In genomic region chr16:30310647-30311046, GRCm38 (mm10) we compare ENCODE assay signal across 8 mouse cellular contexts. TPM values are rescaled to one million over a fixed set of nuclear protein-coding genes. Genes with fewer than 3 reads are reported as not detected.
A peak's percentile ranks its signal among the peaks of the same experiment; 100 is the strongest.
DNase-seq lines count a peak whose midpoint lies in the region; ATAC-seq and TF ChIP-seq lines count a peak whose summit lies in the region.

Gene Gp5, minus strand, starts transcription at chr16:30310779.

- ATAC-seq in hindbrain, postnatal 0 days: no peak
- ATAC-seq in midbrain, postnatal 0 days (ENCODE audit: low FRiP score): no peak

- no peak for TF ChIP-seq CTCF in layer of hippocampus, adult 2 months (conservative IDR thresholded peaks at IDR 0.05)
- no peak for TF ChIP-seq CTCF in cortical plate, adult 2 months (IDR thresholded peaks at IDR 0.05; ENCODE audit: extremely low read depth, insufficient read depth, low read length)
- no peak for TF ChIP-seq CTCF in hindbrain, postnatal 0 days (IDR thresholded peaks at IDR 0.05; ENCODE audit: low read depth)
- no peak for TF ChIP-seq CTCF in midbrain, postnatal 0 days (IDR thresholded peaks at IDR 0.05)

- H3K9me3 ChIP-seq in hindbrain, postnatal 0 days (ENCODE audit: low read length): no peaks in the 10 kb centered on the region
- H3K9me3 ChIP-seq in midbrain, postnatal 0 days (ENCODE audit: low read length): no peaks in the 10 kb centered on the region

- H3K27ac ChIP-seq in layer of hippocampus, adult 2 months: 0 out of 2 replicates have a peak within 1 kb of the TSS, but pooled peaks have one; percentile 63
- H3K27ac ChIP-seq in cortical plate, adult 2 months (ENCODE audit: insufficient read depth, low read length): no peak within 1 kb of the TSS
- no peak within 1 kb of the TSS for H3K27ac ChIP-seq in hindbrain, postnatal 0 days
- no peak within 1 kb of the TSS for H3K27ac ChIP-seq in midbrain, postnatal 0 days (ENCODE audit: low read depth, low read length)

- H3K9ac ChIP-seq in hindbrain, postnatal 0 days (replicated peaks; ENCODE audit: low read length): peak within 1 kb of the TSS; percentile 59; the same call in 1 of the 2 replicates
- H3K9ac ChIP-seq in midbrain, postnatal 0 days (replicated peaks; ENCODE audit: low read length, poor library complexity, severe bottlenecking): no peak within 1 kb of the TSS; the same call in 1 of the 2 replicates

- peak within 1 kb of the TSS; percentile 93 for H3K4me2 ChIP-seq in hindbrain, postnatal 0 days (ENCODE audit: low read depth, low read length)
- peak within 1 kb of the TSS; percentile 81 for H3K4me2 ChIP-seq in midbrain, postnatal 0 days (ENCODE audit: low read depth, low read length, poor library complexity, severe bottlenecking)

- no peaks in the 10 kb centered on the region for H3K4me1 ChIP-seq in cortical plate, adult 2 months (ENCODE audit: control insufficient read depth, insufficient read depth, low read length)
- 0 out of 2 replicates have a peak, but pooled peaks cover 7% of the 10 kb centered on the region for H3K4me1 ChIP-seq in hindbrain, postnatal 0 days (ENCODE audit: insufficient read depth, low read length)
- peaks cover 6% of the 10 kb centered on the region; the same call in 1 of the 2 replicates for H3K4me1 ChIP-seq in midbrain, postnatal 0 days (ENCODE audit: insufficient read depth, low read length)

- TF ChIP-seq POLR2A in cortical plate, adult 2 months (IDR thresholded peaks at IDR 0.05; ENCODE audit: extremely low read depth, insufficient read depth, low read length): no peak

- no peak for DNase-seq in layer of hippocampus, adult 2 months (ENCODE audit: low spot score in 2 of 2)
- DNase-seq in layer of hippocampus, adult 8-10 months (ENCODE audit: low spot score in 2 of 2): no peak
- no peak for DNase-seq in hindbrain, postnatal 0 days (ENCODE audit: low spot score)
- no peak for DNase-seq in midbrain, postnatal 0 days (ENCODE audit: low spot score)
- DNase-seq in adipocyte (ENCODE audit: low spot score): no peak
- DNase-seq in thymus, postnatal 36 days: no peak
- DNase-seq in layer of hippocampus, adult 9-11 months: no peak

- H3K27me3 ChIP-seq in hindbrain, postnatal 0 days (ENCODE audit: insufficient read depth, low read length): peaks cover 22% of the 10 kb centered on the region; the same call in 1 of the 2 replicates
- peaks cover 32% of the 10 kb centered on the region for H3K27me3 ChIP-seq in midbrain, postnatal 0 days (ENCODE audit: insufficient read depth, low read length)

- no peaks in the 10 kb centered on the region for H3K36me3 ChIP-seq in hindbrain, postnatal 0 days (ENCODE audit: insufficient read depth, low read length)
- H3K36me3 ChIP-seq in midbrain, postnatal 0 days (ENCODE audit: insufficient read depth, low read length): no peaks in the 10 kb centered on the region

- peak within 1 kb of the TSS; percentile 69 for H3K4me3 ChIP-seq in layer of hippocampus, adult 2 months
- peak within 1 kb of the TSS; percentile 29 for H3K4me3 ChIP-seq in cortical plate, adult 2 months (ENCODE audit: insufficient read depth, low read length)
- H3K4me3 ChIP-seq in hindbrain, postnatal 0 days (ENCODE audit: low read length): peak within 1 kb of the TSS; percentile 56
- peak within 1 kb of the TSS; percentile 55 for H3K4me3 ChIP-seq in midbrain, postnatal 0 days (ENCODE audit: low read depth, low read length)

RNA-seq across cellular contexts. Expression of gene Gp5, which starts in this region (rescaled TPM):
- total RNA-seq in layer of hippocampus, adult 2 months (2021): 1 to 10 TPM; 2.3 TPM
- total RNA-seq in layer of hippocampus, adult 8-10 months (2022): 1 to 10 TPM; 2.0 to 2.4 (median 2.3) TPM
- polyA plus RNA-seq in cortical plate, adult 2 months (2012; rRNA removed): 0.84 and 1.2 TPM in 2 replicates
- total RNA-seq in hindbrain, postnatal 0 days (2014; rRNA removed): 0.58 and 1.3 TPM in 2 replicates
- polyA plus RNA-seq in hindbrain, postnatal 0 days (2015; fragmentation: Nextera tagmentation; extraction: Ambion mirVana): 0.72 and 1.0 TPM in 2 replicates
- total RNA-seq in midbrain, postnatal 0 days (2014; rRNA removed): 2.1 and 2.6 TPM in 2 replicates
- 0.75 and 0.78 TPM in 2 replicates for polyA plus RNA-seq in midbrain, postnatal 0 days (2015; fragmentation: Nextera tagmentation; extraction: Ambion mirVana)
